Mouse (Mus musculus) liver, embryonic 14.5 days (tissue): ENCODE data around the gene Lmna.

Source experiments
- CTCF ChIP-seq: IDR thresholded peaks from 2 replicates; pipeline ENCODE4 v1.5.1; 2016; ENCODE audit warnings: antibody characterized with exemption, low read depth, control low read depth
- EP300 ChIP-seq: IDR thresholded peaks from 2 replicates; pipeline ENCODE4 v1.6.1; 2016; ENCODE audit warnings: antibody characterized with exemption, low read depth

DNA sequence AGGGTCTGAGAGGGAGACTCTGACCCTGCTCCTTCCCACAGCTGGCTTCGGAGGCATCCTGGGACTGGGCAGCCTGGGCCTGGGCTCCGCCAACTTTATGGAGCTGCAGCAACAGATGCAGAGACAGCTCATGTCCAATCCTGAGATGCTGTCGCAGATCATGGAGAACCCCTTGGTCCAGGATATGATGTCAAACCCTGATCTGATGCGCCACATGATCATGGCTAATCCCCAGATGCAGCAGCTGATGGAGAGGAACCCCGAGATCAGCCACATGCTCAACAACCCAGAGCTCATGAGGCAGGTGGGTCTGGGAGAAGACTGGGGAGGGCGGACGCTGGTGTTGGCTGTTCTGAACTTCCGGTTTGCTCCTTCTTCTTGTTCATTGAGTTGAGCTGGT, 46.9 kb upstream of the Lmna start:
- no peak for TF ChIP-seq CTCF
- TF ChIP-seq EP300, result no peak
